Comparison of ENCODE assay signal across 8 mouse cellular contexts in the genomic region with DNA sequence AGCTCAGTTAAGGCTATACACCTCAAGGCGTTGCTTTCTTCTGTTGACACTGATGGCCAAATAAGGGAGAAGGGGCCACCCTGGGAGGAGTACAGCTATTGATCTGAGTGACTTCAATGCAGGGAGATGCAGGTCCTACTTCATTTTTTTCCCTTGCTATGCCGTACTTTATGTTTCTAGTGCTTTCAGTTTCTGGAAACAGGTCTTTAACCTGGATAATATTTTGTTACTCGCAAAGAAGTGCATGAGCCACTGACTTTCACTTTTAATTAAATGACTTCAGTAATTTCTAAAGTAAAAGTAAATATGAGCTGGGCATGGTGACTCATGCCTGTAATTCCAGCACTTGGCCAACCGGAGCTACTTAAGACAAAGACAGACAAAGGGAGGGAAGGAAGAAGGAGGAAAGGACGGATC. TPM values are rescaled to one million over a fixed set of nuclear protein-coding genes. Genes with fewer than 3 reads are reported as not detected.
DNase-seq lines count a peak whose midpoint lies in the region; ATAC-seq lines count a peak whose summit lies in the region.

No protein-coding gene starts in this region.

- peak overlapping the region; percentile 85; the same call in 1 of the 2 replicates for H3K9ac ChIP-seq in embryonic facial prominence, embryonic 14.5 days (ENCODE audit: low read depth, low read length)

- H3K27me3 ChIP-seq in embryonic facial prominence, embryonic 14.5 days (replicated peaks; ENCODE audit: control insufficient read depth, insufficient read depth, low read length) = no peaks in the 10 kb centered on the region

- peak overlapping the region; percentile 82 for H3K4me3 ChIP-seq in embryonic facial prominence, embryonic 14.5 days (ENCODE audit: low read depth, low read length)

- no peaks in the 10 kb centered on the region for H3K9me3 ChIP-seq in embryonic facial prominence, embryonic 14.5 days (ENCODE audit: control insufficient read depth, low read length)

- peak; percentile 45 for ATAC-seq in CD4-positive, CD25-positive, alpha-beta regulatory T cell, adult 4 months
- ATAC-seq in embryonic facial prominence, embryonic 14.5 days (ENCODE audit: low read depth) = no peak
- ATAC-seq in inflammation-experienced regulatory T-cells, adult 6 months = peak; percentile 37
- 0 out of 2 replicates have a peak, but pooled peaks have one; percentile 44 for ATAC-seq in megakaryocyte-erythroid progenitor cell, adult 5-6 weeks (replicated peaks; ENCODE audit: low FRiP score, low TSS enrichment, poor library complexity, severe bottlenecking)

- peak; percentile 7 to 26 for DNase-seq in adrenal gland, postnatal 36 days
- no peak for DNase-seq in adrenal gland, postnatal 25 days
- DNase-seq in embryonic facial prominence, embryonic 14.5 days (ENCODE audit: low spot score) = peak; percentile 50
- no peak for DNase-seq in cerebellum, postnatal 4 days (ENCODE audit: low spot score in 2 of 2)
- DNase-seq in thymus, postnatal 14 days = no peak

- WGBS in embryonic facial prominence, embryonic 14.5 days = 16% methylated on average over 5 of the region's 5 CpGs

- H3K4me2 ChIP-seq in embryonic facial prominence, embryonic 14.5 days (ENCODE audit: low read depth, low read length) = peak overlapping the region; percentile 64

- no peaks in the 10 kb centered on the region for H3K36me3 ChIP-seq in embryonic facial prominence, embryonic 14.5 days (ENCODE audit: control insufficient read depth, insufficient read depth, low read length)

- peak overlapping the region; percentile 86 for H3K27ac ChIP-seq in embryonic facial prominence, embryonic 14.5 days (replicated peaks; ENCODE audit: low read depth, low read length)

- no peaks in the 10 kb centered on the region for H3K4me1 ChIP-seq in embryonic facial prominence, embryonic 14.5 days (ENCODE audit: control insufficient read depth, insufficient read depth, low read length)

RNA-seq across cellular contexts. Expression of gene Fam69a, which starts 1.0 kb away (rescaled TPM):
- total RNA-seq in adrenal gland, postnatal 36 days (2021) = 1 to 10 TPM; 5.2 to 8.1 TPM
- 4.4 and 4.6 TPM in 2 replicates for total RNA-seq in adrenal gland, postnatal 25 days (2021)
- 10 to 100 TPM; 66.3 to 87.7 TPM for polyA plus RNA-seq in CD4-positive, CD25-positive, alpha-beta regulatory T cell, adult 4 months (2017; shearing (Covaris generic))
- 33.0 and 34.2 TPM in 2 replicates for polyA plus RNA-seq in embryonic facial prominence, embryonic 14.5 days (2014; fragmentation: Nextera tagmentation; extraction: Ambion mirVana)
- polyA plus RNA-seq in inflammation-experienced regulatory T-cells, adult 6 months (2017; shearing (Covaris generic)) = 10 to 100 TPM; 68.5 to 100.0 (median 78.8) TPM
- total RNA-seq in megakaryocyte-erythroid progenitor cell, adult 5-6 weeks (2014; fragmentation: Nextera tagmentation) = 29.1 and 44.1 TPM in 2 replicates
- 19.2 and 23.6 TPM in 2 replicates for total RNA-seq in megakaryocyte-erythroid progenitor cell, adult 5-6 weeks (2017)

Comparison
In these comparisons a context has a peak if more than half of its experiments do, and no peak if none do; other contexts are left out.
1. DNase-seq: peak in adrenal gland, postnatal 36 days (2 of 2) and embryonic facial prominence, embryonic 14.5 days (single experiment); none in adrenal gland, postnatal 25 days (single experiment), cerebellum, postnatal 4 days (0 of 2) and thymus, postnatal 14 days (single experiment).